Mouse (Mus musculus) monocyte, adult 5-6 weeks (primary cell): ENCODE measurements around the gene Ddrgk1. TPM values are rescaled to one million over a fixed set of nuclear protein-coding genes. Genes with fewer than 3 reads are reported as not detected.
"Not testable (repeated sequence)": the region's sequence is repeated elsewhere in the genome, so short reads cannot be mapped to it uniquely, and the experiment has no call there.

Experiments
- ATAC-seq: fragments of 153-309, 156-312 bp; replicated peaks from 2 replicates; pipeline ENCODE4 v1.8.0; 2017; ENCODE audit warnings: mild to moderate bottlenecking; ENCODE audit not compliant: low TSS enrichment, insufficient number of reproducible peaks, severe bottlenecking, poor library complexity, low FRiP score
- total RNA-seq: library from RNA; stranded (forward); fragments of 200-1000, 200-491, 200-594 nt; gene quantifications from 3 replicates; pipeline ENCODE4 v1.2.3, GENCODE M21; 2017

Gene Ddrgk1
- total RNA-seq, 1 experiment from 2014 or later = 86.8 TPM

- no peak for ATAC-seq
Observed at GRCm38 (mm10) chr2:130656536-130656935, 7.9 kb downstream of the Ddrgk1 start.

DNA sequence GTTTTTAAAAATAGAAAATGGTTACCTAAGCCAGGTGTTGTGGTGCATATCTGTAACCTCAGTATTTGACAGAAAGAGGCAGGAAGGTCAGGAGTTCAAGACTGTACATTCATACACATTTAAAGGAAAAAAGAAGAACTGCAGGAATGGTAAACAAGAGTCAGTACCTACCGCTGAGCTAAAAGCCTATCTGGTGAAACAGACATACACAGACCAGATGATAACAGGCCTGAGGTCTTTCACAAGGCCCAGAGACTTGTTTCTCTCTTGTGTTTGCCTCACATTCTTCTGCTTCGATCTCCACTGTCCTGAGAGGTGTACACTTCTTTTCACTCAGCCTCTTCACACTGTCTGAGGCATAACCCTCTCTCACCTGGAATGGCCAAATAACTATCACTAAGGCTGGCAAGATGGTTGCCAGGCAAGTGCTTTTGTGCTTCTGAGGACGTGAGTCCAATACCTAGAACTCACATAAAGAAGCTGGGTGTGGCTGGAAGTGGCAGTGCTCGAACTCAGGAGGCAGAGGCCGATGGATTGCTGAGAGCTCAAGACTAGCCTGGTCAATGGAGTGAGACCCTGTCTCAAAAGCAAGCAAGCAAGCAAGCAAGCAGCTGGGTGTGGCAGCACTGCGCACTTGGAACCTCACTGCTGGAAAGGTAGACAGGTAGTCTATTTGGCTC lies 8.7 kb downstream of the Ddrgk1 start:
- ATAC-seq = no peak

GRCm38 (mm10) chr2:130653760-130654159 lies 10.7 kb downstream of the Ddrgk1 start:
- no peak for ATAC-seq

DNA sequence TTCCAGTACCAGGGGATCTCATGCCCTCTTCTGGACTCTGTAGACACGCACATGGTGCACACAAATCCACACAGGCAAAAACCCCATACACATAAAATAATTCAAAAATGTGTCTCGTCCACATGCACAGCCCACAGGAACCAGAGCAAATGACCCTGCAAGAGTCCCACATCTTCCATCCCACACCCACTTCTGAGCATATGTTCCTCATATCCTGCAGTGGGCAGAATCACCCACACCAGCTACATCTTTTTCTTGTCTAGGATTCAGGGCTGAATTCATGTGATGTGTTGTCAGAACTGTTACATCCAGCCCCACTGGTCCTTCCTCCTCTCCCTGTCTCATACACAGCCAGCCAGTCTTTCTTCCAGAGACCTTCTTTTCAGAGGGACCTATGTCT lies 11.2 kb downstream of the Ddrgk1 start:
- no peak for ATAC-seq

DNA sequence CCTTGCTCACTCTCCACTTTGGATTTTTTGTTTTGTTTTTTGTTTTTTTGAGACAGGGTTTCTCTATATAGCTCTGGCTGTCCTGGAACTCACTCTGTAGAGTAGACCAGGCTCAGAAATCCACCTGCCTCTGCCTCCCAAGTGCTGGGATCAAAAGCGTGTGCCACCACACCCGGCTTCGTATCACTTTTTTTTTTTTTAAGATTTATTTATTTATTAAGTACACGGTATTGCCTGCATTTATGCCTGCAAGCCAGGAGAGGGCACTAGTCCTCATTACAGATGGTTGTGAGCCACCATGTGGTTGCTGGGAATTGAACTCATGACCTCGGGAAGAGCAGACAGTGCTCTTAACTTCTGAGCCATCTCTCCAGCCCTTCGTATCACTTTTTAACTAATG lies 15.4 kb downstream of the Ddrgk1 start:
- not testable (repeated sequence) for ATAC-seq

DNA sequence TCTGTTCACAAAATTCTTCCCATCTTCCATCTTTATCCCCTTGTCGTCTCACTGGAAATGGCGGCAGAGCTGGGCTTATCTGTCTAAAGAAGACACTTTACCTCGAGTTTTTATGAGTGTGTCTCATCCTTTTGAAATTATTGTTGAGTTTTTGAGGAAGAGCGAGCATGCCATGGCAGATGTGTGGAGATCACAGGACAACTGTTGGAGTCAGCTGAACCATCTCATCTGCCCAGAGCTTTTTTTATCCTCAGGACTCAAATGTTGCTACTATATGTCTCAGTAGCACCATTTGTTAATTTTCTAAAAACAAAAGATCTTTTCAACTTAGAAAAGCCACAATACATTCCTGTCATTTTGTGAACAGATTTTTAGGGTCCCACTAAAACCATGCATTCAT lies 19.3 kb downstream of the Ddrgk1 start:
- no peak for ATAC-seq

DNA sequence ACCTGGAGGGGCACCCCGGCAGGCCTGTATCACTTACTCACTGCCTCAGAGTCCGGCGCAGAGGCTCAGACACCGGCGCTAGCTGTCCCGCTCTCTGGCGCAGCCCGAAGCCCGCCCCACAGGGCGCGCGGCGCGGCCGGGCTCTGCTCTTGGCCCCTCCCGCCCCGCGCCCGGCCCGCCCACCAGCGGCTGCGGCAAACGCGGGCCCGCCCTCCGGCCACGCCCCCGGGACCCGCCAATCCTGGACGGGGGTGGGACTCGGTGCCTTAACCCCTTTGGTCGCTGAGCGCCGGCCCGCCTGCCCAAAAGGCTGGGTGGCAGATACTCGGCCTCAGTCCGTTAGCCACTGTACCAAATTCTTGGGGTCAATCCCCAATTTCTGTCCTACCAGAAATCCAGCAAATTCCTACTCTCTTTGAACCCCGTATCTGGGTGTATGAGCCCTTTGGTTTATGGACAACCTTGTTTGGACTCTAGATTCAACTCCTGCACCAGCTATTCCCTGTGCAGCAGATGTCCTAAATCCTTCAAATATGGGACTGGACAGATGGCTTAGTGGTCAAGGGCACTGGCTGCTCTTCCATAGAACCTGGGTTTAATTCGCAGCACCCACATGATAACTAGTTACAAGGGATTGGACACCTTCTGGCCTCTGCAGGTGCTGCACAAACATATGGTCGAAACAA lies 21.6 kb downstream of the Ddrgk1 start, which contains the start of gene Lzts3:
Gene Lzts3, minus strand, starts transcription at position 120 of the 686 bp plus-strand sequence.
- ATAC-seq = peak; percentile 71

- ATAC-seq = no peak
Observed at GRCm38 (mm10) chr2:130642197-130642660, 22.2 kb downstream of the Ddrgk1 start.

GRCm38 (mm10) chr2:130641351-130642025 lies 23.0 kb downstream of the Ddrgk1 start:
- no peak for ATAC-seq

GRCm38 (mm10) chr2:130639276-130639675 lies 25.2 kb downstream of the Ddrgk1 start:
- no peak for ATAC-seq

- ATAC-seq = no peak
Observed at GRCm38 (mm10) chr2:130638101-130638611, 26.3 kb downstream of the Ddrgk1 start.

DNA sequence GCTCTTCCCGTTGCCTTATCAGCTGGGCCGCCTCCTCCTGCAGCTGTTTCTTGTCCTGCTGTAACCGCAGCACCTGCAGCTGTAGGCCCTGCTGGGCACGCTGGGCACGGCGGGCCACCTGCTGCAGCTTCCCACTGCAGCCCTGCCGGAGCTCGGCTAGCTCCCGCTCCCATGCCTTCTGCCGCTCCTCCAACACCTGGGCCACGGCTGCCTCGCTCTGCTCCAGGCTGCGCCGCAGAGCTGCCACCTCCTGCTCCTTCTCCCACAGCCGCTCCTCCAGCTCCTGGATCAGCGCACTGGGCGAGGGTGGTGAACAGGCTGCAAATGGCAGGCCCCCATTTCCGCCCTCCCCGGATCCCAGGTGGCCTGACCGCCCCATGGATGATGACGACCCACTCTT lies 28.6 kb downstream of the Ddrgk1 start:
- ATAC-seq = no peak

GRCm38 (mm10) chr2:130634739-130635411 lies 29.6 kb downstream of the Ddrgk1 start:
- ATAC-seq = no peak

- no peak for ATAC-seq
Observed at GRCm38 (mm10) chr2:130634006-130634738, 30.3 kb downstream of the Ddrgk1 start.

DNA sequence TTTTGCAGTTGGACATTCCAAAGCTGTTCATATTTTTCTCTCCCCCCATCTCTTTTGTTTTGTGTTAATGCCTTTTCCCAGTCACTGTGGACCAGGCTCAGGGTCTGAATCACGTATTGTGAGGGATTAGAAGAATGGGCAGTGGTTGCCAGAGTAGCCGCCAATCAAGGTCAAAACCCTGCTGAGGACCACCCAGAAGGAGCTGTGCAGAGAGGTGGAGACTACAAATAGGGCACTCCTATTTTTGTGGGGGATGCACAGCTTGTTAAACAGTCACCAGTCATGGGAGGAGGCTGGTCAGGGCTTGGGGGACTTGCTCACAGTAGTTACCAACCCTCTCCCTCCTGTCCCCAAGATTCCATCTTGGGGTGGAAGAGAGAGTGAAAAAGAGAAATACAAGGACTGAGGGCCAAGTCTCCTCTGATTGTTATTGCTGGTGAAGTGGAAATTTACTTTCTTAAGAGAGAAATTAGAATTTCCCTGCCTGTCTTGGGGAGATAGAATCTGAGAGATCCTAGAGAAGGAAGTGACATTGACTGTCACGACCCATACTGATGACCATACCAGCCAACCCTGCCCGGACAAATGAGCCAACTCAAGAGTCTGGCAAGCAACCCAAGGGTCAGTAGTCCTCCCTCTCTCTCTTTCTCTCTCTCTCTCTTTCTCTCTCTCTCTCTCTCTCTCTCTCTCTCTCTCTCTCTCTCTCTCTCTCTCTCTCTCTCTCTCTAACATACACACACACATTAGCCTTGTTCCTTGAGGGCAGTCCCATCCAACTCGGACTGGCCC lies 31.4 kb downstream of the Ddrgk1 start:
- ATAC-seq = no peak

- no peak for ATAC-seq
Observed at GRCm38 (mm10) chr2:130632416-130632815, 32.0 kb downstream of the Ddrgk1 start.

- ATAC-seq = peak; percentile 86
Observed at GRCm38 (mm10) chr2:130629839-130630203, 34.6 kb downstream of the Ddrgk1 start, which contains the start of the genes Fastkd5 and Ubox5. TSS of gene Fastkd5 (minus strand) at chr2:130630027. TSS of gene Ubox5 (minus strand) at chr2:130630038.
